Mouse (Mus musculus) ES-E14 (cell line): ENCODE measurements around the gene Nrxn3.

Source experiments
- CHD2 ChIP-seq: IDR thresholded peaks from 2 replicates; pipeline ENCODE4 v1.6.1; 2014; ENCODE audit warnings: mild to moderate bottlenecking, low read depth, low read length, inconsistent platforms
- MAFK ChIP-seq: IDR thresholded peaks from 2 replicates; pipeline ENCODE4 v1.6.1; 2014; ENCODE audit warnings: mild to moderate bottlenecking, low read depth, low read length, inconsistent platforms; ENCODE audit not compliant: insufficient read depth
- ZNF384 ChIP-seq: IDR thresholded peaks from 2 replicates; pipeline ENCODE4 v1.6.1; 2012; ENCODE audit warnings: low read depth, low read length, inconsistent platforms

DNA sequence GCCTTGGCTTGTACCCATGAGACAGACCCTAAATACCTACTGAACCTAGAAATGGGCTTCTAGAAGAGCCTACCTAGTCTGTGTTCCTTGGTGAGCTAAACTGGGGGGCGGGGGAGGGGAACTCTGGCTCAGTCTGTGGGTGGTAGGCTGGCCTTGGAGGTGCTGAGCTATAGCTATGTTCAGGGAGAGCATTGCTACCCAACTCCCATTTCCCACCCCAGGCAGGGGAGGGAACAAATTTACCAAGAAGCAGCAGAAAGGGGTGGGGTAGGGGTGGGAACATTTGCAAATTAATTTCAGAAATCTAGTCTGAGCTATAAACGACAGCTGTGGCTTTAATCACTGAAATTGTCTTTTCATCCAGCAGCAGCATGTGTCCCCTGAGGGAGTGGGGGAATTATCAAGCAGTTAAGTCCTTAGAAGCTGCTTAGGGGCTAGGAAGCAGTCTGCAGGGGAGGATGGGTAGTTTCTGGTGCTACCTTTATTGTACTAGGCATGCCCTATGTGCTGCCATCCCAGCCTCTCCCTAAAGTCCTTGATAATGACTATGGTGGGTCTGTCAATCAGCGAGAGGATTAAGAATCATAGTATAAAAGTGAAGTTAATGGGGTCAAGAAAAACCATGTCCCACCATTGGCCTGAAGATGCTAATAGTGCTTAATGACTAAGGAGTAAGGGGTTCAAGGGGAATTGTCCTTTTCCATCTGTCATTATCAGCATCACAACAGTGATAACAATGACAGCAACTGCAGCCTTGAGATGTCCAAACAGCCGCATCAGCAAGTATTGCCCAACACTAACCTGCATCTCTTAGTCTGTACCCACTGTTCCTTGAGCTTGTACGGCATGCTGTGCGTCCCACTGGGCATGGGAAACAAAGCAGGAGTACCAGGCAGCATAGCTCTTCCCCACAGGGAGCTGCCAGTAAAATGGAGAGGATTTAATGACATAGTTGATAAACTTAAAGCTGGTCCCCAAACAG is 560.0 kb downstream of the Nrxn3 start:
- no peak for TF ChIP-seq CHD2
- 0 out of 2 replicates have a peak, but pooled peaks have one; percentile 22 for TF ChIP-seq MAFK
- TF ChIP-seq ZNF384: no peak
